Mouse (Mus musculus) lung, embryonic 15.5 days (tissue): ENCODE data around the gene Gpr149. TPM values are rescaled to one million over a fixed set of nuclear protein-coding genes. Genes with fewer than 3 reads are reported as not detected.

Source experiments
- ATAC-seq: fragments of 200-750 bp; cut with Nextera tagmentation; 2 replicates; pipeline ENCODE4 v1.8.0; 2017; ENCODE audit warnings: moderate number of reproducible peaks, borderline replicate concordance; ENCODE audit not compliant: low FRiP score, low TSS enrichment; ENCODE audit errors: extremely low read depth
- H3K27ac ChIP-seq: fragments of 300-500 bp; sonication (generic); 2 replicates; pipeline ENCODE4 v1.5.1; 2015; ENCODE audit warnings: moderate library complexity, mild to moderate bottlenecking, inconsistent platforms
- H3K27me3 ChIP-seq: fragments of 300-500 bp; sonication (generic); 2 replicates; pipeline ENCODE4 v1.6.1; 2015; ENCODE audit warnings: inconsistent platforms
- H3K36me3 ChIP-seq: fragments of 300-500 bp; sonication (generic); 2 replicates; pipeline ENCODE4 v1.6.1; 2015; ENCODE audit warnings: inconsistent platforms
- H3K4me1 ChIP-seq: fragments of 300-500 bp; sonication (generic); 2 replicates; pipeline ENCODE4 v1.6.1; 2015; ENCODE audit warnings: inconsistent platforms
- H3K4me2 ChIP-seq: fragments of 300-500 bp; sonication (generic); 2 replicates; pipeline ENCODE4 v1.6.1; 2015; ENCODE audit warnings: inconsistent platforms, mild to moderate bottlenecking, moderate library complexity
- H3K4me3 ChIP-seq: fragments of 300-500 bp; sonication (generic); 2 replicates; pipeline ENCODE4 v1.5.1; 2015; ENCODE audit warnings: mild to moderate bottlenecking, inconsistent platforms
- H3K9ac ChIP-seq: fragments of 300-500 bp; sonication (generic); 2 replicates; pipeline ENCODE4 v1.6.1; 2015; ENCODE audit warnings: inconsistent platforms
- H3K9me3 ChIP-seq: fragments of 300-500 bp; sonication (generic); 2 replicates; pipeline ENCODE4 v1.6.1; 2016; ENCODE audit warnings: inconsistent platforms
- WGBS: fragments of 180-500 bp; shearing (Covaris S2); methylation state at CpG from one replicate; pipeline ENCODE4 v1.1.7; 2015; 5-methylcytosine and 5-hydroxymethylcytosine counted together
- polyA plus RNA-seq: library from polyadenylated mRNA; unstranded; fragments of >200 nt; fragmentation: Nextera tagmentation; extraction: Ambion mirVana; gene quantifications from 2 replicates; pipeline ENCODE4 v1.2.1, GENCODE M21; 2015

The Gpr149 gene
- not detected in 2 replicates for polyA plus RNA-seq

DNA sequence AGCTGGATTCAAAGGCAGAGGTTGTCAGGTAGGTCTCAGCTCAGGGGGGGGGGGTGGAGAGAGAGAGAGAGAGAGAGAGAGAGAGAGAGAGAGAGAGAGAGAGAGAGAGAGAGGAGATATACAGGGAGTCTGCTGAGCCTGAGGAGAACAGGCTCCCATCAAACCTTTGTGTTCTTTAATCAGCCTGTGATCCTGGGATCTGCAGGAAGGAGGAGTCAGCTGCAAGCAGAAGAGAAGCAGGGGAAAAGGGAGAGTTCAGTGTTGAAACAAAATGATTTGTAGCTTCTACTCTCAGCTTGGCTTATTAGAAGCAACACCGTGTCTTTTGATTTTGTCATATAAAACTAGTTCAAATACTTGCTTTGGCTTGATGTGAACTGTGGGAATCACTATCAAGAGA lies at the start of gene Gpr149:
Gene Gpr149, minus strand, starts transcription at position 168 of the 400 bp plus-strand sequence.
- WGBS: 61% methylated on average over 1 of the region's 1 CpGs
- H3K36me3 ChIP-seq: no peaks in the 10 kb centered on the region
- no peak for ATAC-seq
- no peak within 1 kb of the TSS for H3K27ac ChIP-seq
- no peak within 1 kb of the TSS for H3K9ac ChIP-seq
- no peaks in the 10 kb centered on the region for H3K9me3 ChIP-seq
- peaks cover 11% of the 10 kb centered on the region for H3K27me3 ChIP-seq
- H3K4me3 ChIP-seq: peak within 1 kb of the TSS; percentile 14; the same call in 1 of the 2 replicates
- H3K4me1 ChIP-seq: no peaks in the 10 kb centered on the region
- H3K4me2 ChIP-seq: peak within 1 kb of the TSS; percentile 57

DNA sequence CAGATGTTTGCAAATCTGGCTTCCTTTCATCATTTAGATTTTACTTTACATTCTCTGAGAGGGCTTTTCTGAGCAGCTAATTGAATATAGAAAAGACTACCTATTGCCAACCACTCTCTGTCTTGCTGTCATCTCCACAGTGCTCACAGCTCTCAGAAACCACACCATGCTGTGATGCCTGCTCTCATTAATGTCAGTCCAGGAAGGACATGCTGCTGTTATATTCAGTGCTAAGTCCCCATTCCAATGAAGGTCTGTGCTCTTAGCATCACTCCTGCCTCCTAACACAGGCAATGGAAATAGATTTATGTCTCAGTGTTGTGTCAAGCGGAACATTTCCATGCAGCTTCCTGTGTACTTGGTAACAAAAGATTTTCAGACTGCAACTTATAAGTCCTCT lies 45.6 kb upstream of the Gpr149 start:
- H3K27ac ChIP-seq: no peak overlapping the region
- H3K9ac ChIP-seq: no peak overlapping the region
- H3K36me3 ChIP-seq: no peaks in the 10 kb centered on the region
- no peaks in the 10 kb centered on the region for H3K4me1 ChIP-seq
- H3K27me3 ChIP-seq: no peaks in the 10 kb centered on the region
- no peaks in the 10 kb centered on the region for H3K9me3 ChIP-seq
- H3K4me2 ChIP-seq: no peak overlapping the region
- 83% methylated on average over 1 of the region's 1 CpGs for WGBS
- ATAC-seq: no peak
- no peak overlapping the region for H3K4me3 ChIP-seq

DNA sequence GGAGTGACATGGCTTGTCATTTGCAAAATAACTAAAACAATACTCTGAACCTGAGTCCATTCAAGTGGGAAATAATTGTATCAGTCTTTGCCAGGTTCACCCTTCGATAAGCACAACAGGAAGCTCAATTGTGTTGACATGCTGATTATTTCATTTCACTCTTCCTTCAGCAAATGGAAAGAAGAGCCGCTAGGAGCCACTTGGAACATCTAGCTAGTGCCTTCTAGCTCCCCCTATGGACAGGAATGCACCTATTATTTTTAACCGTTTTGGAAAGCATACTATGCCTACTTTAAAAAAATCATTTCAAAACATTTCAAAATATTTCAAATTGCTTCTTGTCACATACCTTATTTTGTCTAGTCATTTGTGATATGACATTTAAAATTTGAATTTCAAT lies 5.9 kb upstream of the Gpr149 start:
- ATAC-seq: no peak
- H3K4me2 ChIP-seq: no peak overlapping the region
- WGBS: 53% methylated on average over 3 of the region's 3 CpGs

DNA sequence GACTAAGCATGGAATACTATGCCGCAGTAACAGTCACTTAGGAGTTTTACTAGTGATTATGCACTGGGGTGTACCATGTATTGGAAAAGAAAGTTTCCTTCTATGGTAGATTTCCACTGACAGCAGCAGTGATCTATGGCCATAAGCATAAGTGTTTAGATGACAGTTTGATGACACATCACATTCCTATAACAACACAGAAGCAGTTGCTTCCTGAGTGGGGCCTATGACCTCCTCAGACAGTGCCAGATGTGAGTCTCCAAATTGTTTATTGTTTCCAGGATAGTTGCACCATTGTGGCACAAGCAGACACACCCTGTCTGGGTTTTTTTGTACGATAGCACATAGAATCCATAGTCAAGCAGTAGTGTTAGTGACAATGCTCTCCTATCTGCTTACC lies 991 bp upstream of the Gpr149 start:
- no peaks in the 10 kb centered on the region for H3K4me1 ChIP-seq
- no peaks in the 10 kb centered on the region for H3K36me3 ChIP-seq
- no peak overlapping the region for H3K4me3 ChIP-seq
- H3K4me2 ChIP-seq: no peak overlapping the region
- H3K27me3 ChIP-seq: peaks cover 11% of the 10 kb centered on the region
- 69% methylated on average over 2 of the region's 2 CpGs for WGBS
- no peaks in the 10 kb centered on the region for H3K9me3 ChIP-seq
- H3K27ac ChIP-seq: no peak overlapping the region
- no peak for ATAC-seq
- no peak overlapping the region for H3K9ac ChIP-seq

More for the DNA sequence above, 5.9 kb upstream of the Gpr149 start:
- Histone ChIP-seq H3K4me1 (no peaks in the 10 kb centered on the region), H3K36me3 (no peaks in the 10 kb centered on the region), H3K9me3 (no peaks in the 10 kb centered on the region), H3K27ac (no peak overlapping the region), H3K27me3 (no peaks in the 10 kb centered on the region), H3K4me3 (no peak overlapping the region), H3K9ac (no peak overlapping the region)

DNA sequence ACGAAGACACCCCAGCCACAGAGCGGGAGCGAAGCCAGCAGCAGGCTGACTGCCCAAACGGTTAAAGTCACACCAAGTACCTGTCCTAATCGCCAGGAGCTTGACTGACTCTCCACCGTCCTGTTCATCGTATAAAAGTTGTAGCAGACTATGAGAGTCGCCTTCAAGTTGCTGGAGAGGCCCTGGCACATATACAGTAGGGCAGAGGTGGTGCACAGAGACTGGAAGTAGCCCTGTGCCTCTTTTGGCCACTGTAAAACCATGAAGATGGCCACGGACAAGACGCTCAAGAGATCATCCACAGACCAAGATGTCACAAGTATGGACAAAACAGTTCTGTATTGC lies 921 bp downstream of the Gpr149 start:
- Histone ChIP-seq H3K27me3 (peaks cover 11% of the 10 kb centered on the region), H3K9ac (no peak overlapping the region), H3K9me3 (no peaks in the 10 kb centered on the region), H3K4me3 (peak overlapping the region; percentile 14), H3K4me1 (no peaks in the 10 kb centered on the region), H3K36me3 (no peaks in the 10 kb centered on the region), H3K4me2 (peak overlapping the region; percentile 57), H3K27ac (no peak overlapping the region)
- no peak for ATAC-seq
- WGBS: 17% methylated on average over 10 of the region's 10 CpGs

DNA sequence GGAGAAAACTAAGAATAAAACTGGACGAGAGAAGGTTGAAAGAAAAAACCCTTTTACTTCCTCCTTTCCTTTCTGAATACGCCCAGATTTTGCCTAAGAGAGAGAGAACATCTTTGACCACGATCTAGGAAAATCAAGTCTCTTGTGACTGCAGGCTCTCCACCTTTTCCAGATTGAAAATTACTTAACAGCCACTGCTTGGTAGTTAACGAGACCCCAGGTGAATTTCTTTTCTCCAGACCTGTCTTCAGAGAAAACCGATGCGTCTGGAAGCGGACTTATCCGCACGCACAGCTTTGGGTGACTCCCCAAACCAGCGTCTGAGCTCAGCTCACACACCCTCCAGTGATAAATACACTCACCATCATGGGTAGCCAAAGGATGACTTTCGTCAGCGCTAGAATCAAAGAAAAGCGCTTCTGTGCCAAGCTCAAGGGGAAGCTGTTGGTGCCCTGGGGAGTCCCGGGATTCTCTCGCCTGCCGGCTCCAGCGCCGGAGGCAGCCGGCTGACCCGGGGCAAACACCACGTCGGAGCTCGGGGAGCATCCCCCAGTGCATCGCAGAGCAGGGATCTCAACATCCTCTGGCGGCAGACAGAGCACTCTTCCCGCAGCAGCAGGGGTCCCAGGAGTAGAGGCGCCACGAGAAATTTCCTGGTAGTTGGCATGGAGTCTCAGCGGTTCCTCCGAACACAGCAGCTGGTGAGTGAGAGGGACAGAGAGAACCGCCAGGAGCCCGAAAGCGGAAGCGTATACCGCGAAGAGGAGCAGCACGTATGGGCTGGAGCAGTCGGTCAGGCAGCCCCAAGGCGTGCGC lies 1.5 kb downstream of the Gpr149 start:
- 2% methylated on average over 40 of the region's 40 CpGs for WGBS
- H3K4me3 ChIP-seq: peak overlapping the region; percentile 14

DNA sequence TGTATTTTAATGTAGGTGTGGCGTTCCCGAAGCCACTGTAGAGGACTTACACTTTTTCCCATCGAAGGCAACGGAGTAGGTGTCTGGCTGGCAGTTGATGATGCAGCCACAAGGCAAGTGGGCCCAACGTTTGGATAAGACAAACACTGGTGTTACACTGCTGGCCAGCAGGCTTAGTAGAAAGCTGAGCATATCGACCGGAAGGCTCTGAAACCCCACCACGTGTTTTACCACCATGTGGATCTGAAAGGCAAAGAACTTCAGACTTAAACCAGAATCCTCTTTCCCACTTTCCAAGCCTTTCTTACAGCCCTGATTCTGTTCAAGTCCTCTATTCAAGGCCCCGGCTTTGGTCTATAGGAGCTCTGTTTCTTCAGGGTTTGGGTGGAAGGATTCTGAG lies 2.5 kb downstream of the Gpr149 start:
- H3K9me3 ChIP-seq: no peaks in the 10 kb centered on the region
- H3K4me3 ChIP-seq: no peak overlapping the region
- H3K27ac ChIP-seq: no peak overlapping the region
- no peak overlapping the region for H3K4me2 ChIP-seq
- H3K4me1 ChIP-seq: no peaks in the 10 kb centered on the region
- H3K27me3 ChIP-seq: peaks cover 11% of the 10 kb centered on the region
- WGBS: 67% methylated on average over 9 of the region's 9 CpGs
- no peak for ATAC-seq
- no peaks in the 10 kb centered on the region for H3K36me3 ChIP-seq
- H3K9ac ChIP-seq: no peak overlapping the region

More for the DNA sequence above, 1.5 kb downstream of the Gpr149 start:
- Histone ChIP-seq H3K4me1 (no peaks in the 10 kb centered on the region), H3K9ac (no peak overlapping the region), H3K27ac (no peak overlapping the region), H3K4me2 (peak overlapping the region; percentile 57), H3K9me3 (no peaks in the 10 kb centered on the region), H3K27me3 (peaks cover 11% of the 10 kb centered on the region), H3K36me3 (no peaks in the 10 kb centered on the region)
- ATAC-seq: 0 out of 2 replicates have a peak, but pooled peaks have one; percentile 42

DNA sequence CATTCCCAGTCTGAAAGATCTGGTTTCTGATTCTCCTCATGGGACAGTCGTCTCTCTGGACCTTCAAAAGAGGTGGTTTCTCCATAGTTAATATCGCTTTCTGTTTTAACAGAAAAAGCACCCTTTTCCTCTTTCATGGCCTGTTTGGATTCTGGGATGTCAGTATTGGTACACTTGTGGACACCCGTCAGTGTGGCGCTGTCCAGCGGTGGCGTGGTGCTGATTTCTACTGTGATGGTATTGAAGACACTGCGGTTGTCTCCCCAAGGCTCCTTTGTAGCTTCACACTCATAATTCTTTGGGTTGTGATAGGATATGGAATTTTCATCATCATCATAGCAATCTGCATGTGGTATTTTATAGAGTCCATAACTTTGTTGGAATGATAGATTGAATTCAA lies 10.1 kb downstream of the Gpr149 start:
- H3K36me3 ChIP-seq: no peaks in the 10 kb centered on the region
- no peak overlapping the region for H3K4me2 ChIP-seq
- H3K9ac ChIP-seq: no peak overlapping the region
- H3K4me1 ChIP-seq: no peaks in the 10 kb centered on the region
- ATAC-seq: no peak
- H3K27ac ChIP-seq: no peak overlapping the region
- WGBS: 24% methylated on average over 7 of the region's 7 CpGs
- H3K9me3 ChIP-seq: no peaks in the 10 kb centered on the region
- H3K4me3 ChIP-seq: no peak overlapping the region
- H3K27me3 ChIP-seq: no peaks in the 10 kb centered on the region

DNA sequence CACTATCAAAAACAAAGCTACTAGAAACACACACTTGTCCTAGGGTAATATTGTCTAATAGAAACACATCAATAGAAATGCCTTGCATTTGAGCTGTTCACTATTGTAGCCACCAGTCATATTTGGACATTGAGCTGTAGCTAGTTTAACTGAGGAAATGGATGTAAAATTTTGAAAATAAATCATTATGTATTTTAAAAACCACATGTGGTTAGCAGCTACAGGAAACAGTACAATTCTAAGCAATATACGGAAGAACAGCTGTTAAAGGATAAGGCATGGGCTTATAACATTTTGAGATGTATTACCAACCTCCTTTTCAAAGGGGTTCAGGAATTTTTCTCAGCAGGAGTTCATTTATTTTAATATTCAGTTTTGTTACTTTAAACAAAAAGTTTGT lies 19.9 kb downstream of the Gpr149 start:
- Histone ChIP-seq H3K4me1 (no peaks in the 10 kb centered on the region), H3K27me3 (no peaks in the 10 kb centered on the region), H3K9ac (no peak overlapping the region), H3K27ac (no peak overlapping the region), H3K4me2 (no peak overlapping the region), H3K4me3 (no peak overlapping the region), H3K9me3 (no peaks in the 10 kb centered on the region), H3K36me3 (no peaks in the 10 kb centered on the region)
- WGBS: 75% methylated on average over 1 of the region's 1 CpGs
- ATAC-seq: no peak

DNA sequence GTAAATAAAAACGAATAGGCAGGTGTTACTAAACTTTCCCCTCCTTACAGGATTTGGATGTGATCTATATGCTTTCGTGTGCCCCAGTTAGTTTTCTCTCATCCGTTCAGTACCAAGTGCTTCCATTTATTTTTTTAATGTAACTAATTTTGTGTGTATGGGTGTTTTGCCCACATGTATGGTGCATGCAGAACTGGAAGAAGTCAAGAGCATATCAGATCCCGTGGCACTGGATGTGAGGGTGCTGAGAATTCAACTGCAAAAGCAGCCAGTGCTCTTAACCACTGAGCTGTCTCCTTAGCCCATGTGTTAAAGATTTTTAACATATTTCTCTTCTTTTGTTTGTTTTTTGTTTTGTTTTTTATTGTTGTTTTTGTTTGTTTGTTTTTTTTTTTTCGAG lies 77.3 kb downstream of the Gpr149 start:
- WGBS: 48% methylated on average over 5 of the region's 5 CpGs
- Histone ChIP-seq H3K9me3 (no peaks in the 10 kb centered on the region), H3K4me3 (no peak overlapping the region), H3K4me1 (no peaks in the 10 kb centered on the region), H3K4me2 (no peak overlapping the region), H3K36me3 (no peaks in the 10 kb centered on the region), H3K27me3 (no peaks in the 10 kb centered on the region), H3K9ac (no peak overlapping the region), H3K27ac (no peak overlapping the region)
- no peak for ATAC-seq

DNA sequence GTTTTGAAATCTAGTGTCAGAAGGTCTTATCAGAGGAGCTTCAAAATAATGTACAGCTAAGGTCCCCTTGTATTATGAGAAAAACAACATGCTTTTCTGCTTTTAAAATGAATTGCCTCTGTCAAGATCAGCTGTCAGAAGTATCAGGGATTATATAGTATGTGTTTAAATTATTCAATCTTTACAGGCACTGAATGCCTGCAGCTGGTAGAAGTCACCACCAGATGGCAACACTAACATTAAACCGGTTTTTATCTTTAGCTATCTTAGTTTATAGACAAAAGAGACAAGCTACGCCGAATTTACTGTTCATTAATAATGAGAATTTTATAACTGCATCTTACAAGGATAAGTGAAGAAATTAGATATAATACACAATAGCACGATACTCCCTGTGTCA lies 77.8 kb downstream of the Gpr149 start:
- Histone ChIP-seq H3K9me3 (no peaks in the 10 kb centered on the region), H3K4me3 (no peak overlapping the region), H3K4me2 (no peak overlapping the region), H3K4me1 (no peaks in the 10 kb centered on the region), H3K36me3 (no peaks in the 10 kb centered on the region), H3K27me3 (no peaks in the 10 kb centered on the region), H3K9ac (no peak overlapping the region), H3K27ac (no peak overlapping the region)
- 33% methylated on average over 4 of the region's 4 CpGs for WGBS
- no peak for ATAC-seq

DNA sequence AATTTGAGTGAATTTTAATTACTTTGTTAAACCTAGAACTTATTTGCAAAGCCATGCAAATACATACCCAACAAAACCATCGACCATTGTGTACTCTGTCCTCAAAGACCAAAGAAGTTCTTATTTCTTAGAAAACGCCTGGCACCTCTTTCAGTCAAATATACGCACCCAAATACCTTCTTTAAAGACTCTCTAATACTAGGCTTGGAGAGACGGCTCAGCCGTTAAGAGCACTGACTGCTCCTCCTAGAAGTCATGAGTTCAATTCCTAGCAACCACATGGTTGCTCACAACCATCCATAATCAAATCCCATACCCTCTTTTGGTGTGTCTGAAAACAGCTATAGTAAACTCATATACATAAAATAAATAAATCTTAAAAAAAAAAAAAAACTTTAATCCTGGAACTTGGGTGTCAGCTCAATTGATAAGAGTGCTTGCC lies 97.7 kb downstream of the Gpr149 start:
- 0 out of 2 replicates have a peak, but pooled peaks have one; percentile 29 for ATAC-seq
- H3K36me3 ChIP-seq: no peaks in the 10 kb centered on the region
- H3K4me3 ChIP-seq: peak overlapping the region; percentile 92
- H3K27ac ChIP-seq: no peak overlapping the region
- H3K4me1 ChIP-seq: peaks cover 13% of the 10 kb centered on the region
- H3K9me3 ChIP-seq: no peaks in the 10 kb centered on the region
- H3K27me3 ChIP-seq: no peaks in the 10 kb centered on the region
- 37% methylated on average over 5 of the region's 5 CpGs for WGBS
- peak overlapping the region; percentile 63 for H3K4me2 ChIP-seq
- H3K9ac ChIP-seq: no peak overlapping the region
